Mouse (Mus musculus) spleen, adult 2 months (tissue): ENCODE measurements around the gene Smarca1. TPM values are rescaled to one million over a fixed set of nuclear protein-coding genes. Genes with fewer than 3 reads are reported as not detected.

Source experiments
- DNase-seq, 2 experiments: peaks; one replicate each; pipeline versions ENCODE4 v3.0.0 to v3.0.0-alpha.2; 2012 to 2021; ENCODE audit warnings: low spot score in 2 of 2, low read depth in 1 of 2
- H3K27ac ChIP-seq: fragments of 200-500 bp; 2 replicates; pipeline ENCODE4 v1.5.1; 2012; ENCODE audit warnings: low read length, inconsistent platforms; ENCODE audit not compliant: insufficient read depth
- H3K27me3 ChIP-seq: fragments of 200-500 bp; 2 replicates; pipeline ENCODE4 v1.6.1; 2012; ENCODE audit warnings: mild to moderate bottlenecking, moderate library complexity, low read length, inconsistent platforms; ENCODE audit not compliant: control insufficient read depth, insufficient read depth
- H3K36me3 ChIP-seq: fragments of 200-500 bp; 2 replicates; pipeline ENCODE4 v1.6.1; 2012; ENCODE audit warnings: mild to moderate bottlenecking, low read length, inconsistent platforms; ENCODE audit not compliant: control insufficient read depth, insufficient read depth
- H3K4me1 ChIP-seq: fragments of 200-500 bp; 2 replicates; pipeline ENCODE4 v1.6.1; 2011; ENCODE audit warnings: inconsistent platforms; ENCODE audit not compliant: control insufficient read depth, insufficient read depth, insufficient read length
- H3K4me3 ChIP-seq: fragments of 200-500 bp; 2 replicates; pipeline ENCODE4 v1.5.1; 2011; ENCODE audit warnings: mild to moderate bottlenecking, inconsistent platforms; ENCODE audit not compliant: insufficient read depth, insufficient read length; ENCODE audit errors: extremely low read depth
- CTCF ChIP-seq: fragments of 200-500 bp; IDR thresholded peaks from 2 replicates; pipeline ENCODE4 v1.5.1; 2011; ENCODE audit warnings: mild to moderate bottlenecking, inconsistent platforms; ENCODE audit not compliant: insufficient read depth, insufficient read length, insufficient replicate concordance; ENCODE audit errors: extremely low read depth
- POLR2A ChIP-seq: fragments of 200-500 bp; IDR thresholded peaks from 2 replicates; pipeline ENCODE4 v1.6.1; 2011; ENCODE audit warnings: low read depth, low read length, inconsistent platforms
- WGBS: fragments of 180-500 bp; shearing (Covaris S2); methylation state at CpG from one replicate; pipeline ENCODE4 v1.1.7; 2018; 5-methylcytosine and 5-hydroxymethylcytosine counted together
- polyA plus RNA-seq: library from polyadenylated mRNA; depleted of rRNA; stranded (reverse); fragments of >200 nt; gene quantifications from 2 replicates; pipeline ENCODE4 v1.2.3, GENCODE M21; 2012; rRNA removed

Gene Smarca1
- polyA plus RNA-seq, 1 experiment, result 0.02 TPM

DNA sequence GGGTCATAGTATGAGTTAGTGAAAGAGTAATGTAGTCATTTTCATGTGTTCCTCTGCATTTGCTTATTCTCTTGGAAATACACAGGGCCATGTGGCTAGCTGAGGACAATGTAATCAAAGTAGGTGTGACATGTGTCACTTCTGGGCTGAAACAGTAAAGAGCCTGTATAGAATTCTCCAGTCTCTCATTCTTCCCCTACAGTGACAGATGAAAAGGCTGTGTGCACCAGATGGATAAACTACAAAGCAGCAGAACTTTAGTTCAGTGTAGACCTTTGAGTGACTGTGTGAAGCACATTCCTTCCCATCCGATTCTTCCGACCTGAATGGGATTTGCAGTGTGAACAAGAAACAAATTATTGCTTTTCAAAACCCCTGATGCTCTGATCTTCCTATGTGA, 84.1 kb downstream of the Smarca1 start:
- Histone ChIP-seq H3K4me1 (no peaks in the 10 kb centered on the region), H3K4me3 (no peak overlapping the region), H3K27me3 (no peaks in the 10 kb centered on the region), H3K27ac (no peak overlapping the region), H3K36me3 (no peaks in the 10 kb centered on the region)
- no peak for TF ChIP-seq CTCF
- WGBS, result 90% methylated on average over 2 of the region's 2 CpGs
- no peak for DNase-seq

DNA sequence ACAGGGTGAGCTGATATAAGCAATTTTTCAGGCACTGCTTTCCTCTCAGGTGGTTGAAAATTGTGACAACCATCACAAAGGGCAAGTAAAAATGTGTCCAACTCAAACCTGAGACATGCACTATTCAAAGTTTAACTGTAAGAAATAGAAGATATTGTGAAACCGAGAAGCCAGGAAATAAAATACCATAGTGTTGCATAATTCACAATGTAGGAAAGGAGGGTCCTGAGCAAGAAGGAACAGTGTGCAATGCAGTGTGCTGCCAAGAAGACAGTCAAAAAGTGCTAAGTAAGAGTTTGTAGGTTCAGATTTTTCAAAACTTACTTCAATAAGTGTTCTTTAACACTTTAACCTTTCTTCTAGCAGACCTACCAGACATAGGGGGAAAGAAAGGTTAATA, 128.3 kb downstream of the Smarca1 start:
- DNase-seq, result no peak
- H3K27me3 ChIP-seq, result no peaks in the 10 kb centered on the region
- H3K4me3 ChIP-seq, result no peak overlapping the region
- no peaks in the 10 kb centered on the region for H3K36me3 ChIP-seq
- WGBS, result 67% methylated on average over 1 of the region's 1 CpGs
- H3K27ac ChIP-seq, result no peak overlapping the region
- H3K4me1 ChIP-seq, result no peaks in the 10 kb centered on the region
- no peak for TF ChIP-seq POLR2A
- TF ChIP-seq CTCF, result no peak

DNA sequence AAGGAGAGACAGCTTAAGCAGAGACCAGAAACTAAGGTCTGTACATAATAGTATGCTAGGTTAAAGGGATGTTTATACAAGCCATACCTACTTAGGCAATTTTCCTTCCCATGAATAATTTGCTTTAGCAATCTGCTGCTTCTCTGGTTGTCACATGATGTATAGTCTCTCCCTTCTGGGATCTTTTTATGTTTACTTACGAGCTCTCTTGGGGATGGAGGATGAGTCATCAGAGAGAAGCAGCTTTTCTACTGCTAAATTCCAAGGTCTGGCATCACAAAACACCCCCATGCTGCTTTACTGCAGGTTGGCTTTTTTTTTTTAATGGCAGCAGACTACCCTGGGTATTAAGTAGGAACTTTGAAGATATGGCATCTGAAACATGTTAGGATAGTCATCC, 132.6 kb downstream of the Smarca1 start:
- Histone ChIP-seq H3K36me3 (no peaks in the 10 kb centered on the region), H3K27ac (no peak overlapping the region), H3K4me3 (no peak overlapping the region), H3K4me1 (no peaks in the 10 kb centered on the region), H3K27me3 (no peaks in the 10 kb centered on the region)
- WGBS, result 48% methylated on average over 1 of the region's 1 CpGs
- no peak for DNase-seq
- TF ChIP-seq CTCF (no peak), POLR2A (no peak)

Other genes with a start within 250 kb of the Smarca1 start
- 3.4 and 4.0 TPM in 2 replicates for gene Ocrl, start 19.4 kb upstream of the Smarca1 start, polyA plus RNA-seq
- gene Apln, start 141.9 kb upstream of the Smarca1 start, polyA plus RNA-seq, result 0.33 and 0.34 TPM in 2 replicates
- gene Xpnpep2, start 215.8 kb upstream of the Smarca1 start, polyA plus RNA-seq, result 0.05 and 0.08 TPM in 2 replicates